In genomic region chr5:77266066-77266885, GRCm38 (mm10) we compare ENCODE assay signal across 8 mouse cellular contexts. TPM values are rescaled to one million over a fixed set of nuclear protein-coding genes. Genes with fewer than 3 reads are reported as not detected.
DNase-seq lines count a peak whose midpoint lies in the region; ATAC-seq and TF ChIP-seq lines count a peak whose summit lies in the region.

No protein-coding gene starts in this region.

- H3K9ac ChIP-seq in forebrain, embryonic 15.5 days (replicated peaks), result peak overlapping the region; percentile 68

- peak overlapping the region; percentile 75 for H3K4me2 ChIP-seq in forebrain, embryonic 15.5 days (replicated peaks)

- H3K79me2 ChIP-seq in macrophage (ENCODE audit: inconsistent target), result peaks cover 46% of the 10 kb centered on the region

- under 1% methylated on average over 85 of the region's 87 CpGs for WGBS in bone marrow, adult 2 months
- under 1% methylated on average over 73 of the region's 87 CpGs for WGBS in forebrain, embryonic 15.5 days
- WGBS in macrophage (ENCODE audit: missing documents), result under 1% methylated on average over 77 of the region's 87 CpGs

- peaks cover 74% of the 10 kb centered on the region for H3K4me1 ChIP-seq in E14TG2a.4 (replicated peaks; ENCODE audit: low read depth, low read length)
- H3K4me1 ChIP-seq in bone marrow, adult 2 months (ENCODE audit: control insufficient read depth, insufficient read depth, low read length), result peaks cover 2% of the 10 kb centered on the region; the same call in 1 of the 2 replicates
- peaks cover 16% of the 10 kb centered on the region for H3K4me1 ChIP-seq in forebrain, embryonic 15.5 days

- H3K27me3 ChIP-seq in E14TG2a.4 (ENCODE audit: insufficient read depth, low read length), result peaks cover 3% of the 10 kb centered on the region
- peaks cover 2% of the 10 kb centered on the region; the same call in 1 of the 2 replicates for H3K27me3 ChIP-seq in forebrain, embryonic 15.5 days

- H3K4me3 ChIP-seq in E14TG2a.4 (replicated peaks; ENCODE audit: low read length) (peak overlapping the region; percentile 93), macrophage (ENCODE audit: inconsistent target) (peak overlapping the region; percentile 91)
- peak overlapping the region; percentile 97 for H3K4me3 ChIP-seq in bone marrow, adult 2 months (replicated peaks; ENCODE audit: control insufficient read depth, low read depth, low read length)
- H3K4me3 ChIP-seq in forebrain, embryonic 15.5 days, result peak overlapping the region; percentile 96

- TF ChIP-seq CTCF in E14TG2a.4 (conservative IDR thresholded peaks at IDR 0.05; ENCODE audit: low read length), result no peak
- TF ChIP-seq CTCF in bone marrow, adult 2 months (IDR thresholded peaks at IDR 0.05; ENCODE audit: control insufficient read depth, insufficient read depth, low read length), result 0 out of 2 replicates have a peak, but pooled peaks have one; percentile 13

- peak overlapping the region; percentile 86 for H3K27ac ChIP-seq in bone marrow, adult 2 months (ENCODE audit: control insufficient read depth, insufficient read depth, low read depth, low read length, poor library complexity)
- peak overlapping the region; percentile 84 for H3K27ac ChIP-seq in forebrain, embryonic 15.5 days (replicated peaks)
- H3K27ac ChIP-seq in macrophage, result peak overlapping the region; percentile 81

- peaks cover 34% of the 10 kb centered on the region for H3K36me3 ChIP-seq in E14TG2a.4 (ENCODE audit: insufficient read depth, low read length)
- peaks cover 6% of the 10 kb centered on the region; the same call in 1 of the 2 replicates for H3K36me3 ChIP-seq in forebrain, embryonic 15.5 days
- peaks cover 14% of the 10 kb centered on the region for H3K36me3 ChIP-seq in macrophage (ENCODE audit: inconsistent target)

- DNase-seq in heart, postnatal 4 days, result peak; percentile 66
- DNase-seq in layer of hippocampus, postnatal 25 days (ENCODE audit: extremely low spot score in 1 of 2, low spot score in 1 of 2), result peak; percentile 15 to 23
- DNase-seq in right cerebral cortex, adult 2 months (ENCODE audit: low spot score in 2 of 2), result peak; percentile 33 to 48
- peak; percentile 53 for DNase-seq in urinary bladder, postnatal 25 days (ENCODE audit: low spot score)

- H3K9me3 ChIP-seq in E14TG2a.4 (ENCODE audit: low read length), result no peaks in the 10 kb centered on the region
- H3K9me3 ChIP-seq in forebrain, embryonic 15.5 days, result no peaks in the 10 kb centered on the region

- peak; percentile 66 for ATAC-seq in forebrain, embryonic 15.5 days (replicated peaks)

- peak; percentile 36; the same call in 1 of the 2 replicates for TF ChIP-seq POLR2A in bone marrow, adult 2 months (IDR thresholded peaks at IDR 0.05; ENCODE audit: borderline replicate concordance, control insufficient read depth, low read depth, low read length)

RNA-seq across cellular contexts. Expression of gene Rest, which starts 1.0 kb away (rescaled TPM):
- 4.7 and 9.5 TPM in 2 replicates for polyA plus RNA-seq in bone marrow, adult 2 months (2011; ENCODE audit: insufficient read depth, insufficient read length, low replicate concordance, missing spikeins)
- 8.4 and 8.5 TPM in 2 replicates for polyA plus RNA-seq in forebrain, embryonic 15.5 days (2015; fragmentation: Nextera tagmentation; extraction: Ambion mirVana)
- total RNA-seq in heart, postnatal 4 days (2021), result 10 to 100 TPM; 33.2 to 34.3 TPM
- 1 to 10 TPM; 4.4 to 5.4 TPM for total RNA-seq in layer of hippocampus, postnatal 25 days (2021)
- 10 to 100 TPM in 24 of 26 experiments, 1 to 10 TPM in 2; 5.1 to 57.0 (median 25.0) TPM for total RNA-seq in macrophage (2018; cell fraction: chromatin; rRNA removed)
- 10 to 100 TPM; 21.6 to 48.5 (median 30.4) TPM for total RNA-seq in macrophage (2018; cell fraction: cytosol; rRNA removed)
- 10 to 100 TPM; 14.9 to 77.8 (median 36.6) TPM for total RNA-seq in macrophage (2018; cell fraction: nucleus; rRNA removed)
- polyA plus RNA-seq in macrophage (2018), result 13.0 to 15.4 TPM (median 13.4 TPM) in 3 replicates

RNA-seq across cellular contexts. Expression of gene Noa1, which starts 43.6 kb away (rescaled TPM):
- polyA plus RNA-seq in bone marrow, adult 2 months (2011; ENCODE audit: insufficient read depth, insufficient read length, low replicate concordance, missing spikeins), result 6.0 and 16.0 TPM in 2 replicates
- polyA plus RNA-seq in forebrain, embryonic 15.5 days (2015; fragmentation: Nextera tagmentation; extraction: Ambion mirVana), result 42.6 and 42.7 TPM in 2 replicates
- total RNA-seq in heart, postnatal 4 days (2021), result 10 to 100 TPM; 14.3 to 14.7 TPM
- 10 to 100 TPM; 25.7 to 26.4 TPM for total RNA-seq in layer of hippocampus, postnatal 25 days (2021)
- total RNA-seq in macrophage (2018; cell fraction: chromatin; rRNA removed), result 10 to 100 TPM in 6 of 26 experiments, 1 to 10 TPM in 20; 2.4 to 16.2 (median 7.5) TPM
- 10 to 100 TPM in 22 of 26 experiments, 1 to 10 TPM in 4; 8.6 to 15.9 (median 11.5) TPM for total RNA-seq in macrophage (2018; cell fraction: cytosol; rRNA removed)
- total RNA-seq in macrophage (2018; cell fraction: nucleus; rRNA removed), result 10 to 100 TPM in 6 of 26 experiments, 1 to 10 TPM in 20; 3.2 to 13.7 (median 8.3) TPM
- 8.2 to 15.4 TPM (median 8.7 TPM) in 3 replicates for polyA plus RNA-seq in macrophage (2018)

RNA-seq across cellular contexts. Expression of gene Polr2b, which starts 43.7 kb away (rescaled TPM):
- 21.8 and 37.0 TPM in 2 replicates for polyA plus RNA-seq in bone marrow, adult 2 months (2011; ENCODE audit: insufficient read depth, insufficient read length, low replicate concordance, missing spikeins)
- polyA plus RNA-seq in forebrain, embryonic 15.5 days (2015; fragmentation: Nextera tagmentation; extraction: Ambion mirVana), result 74.3 and 78.5 TPM in 2 replicates
- 10 to 100 TPM; 35.3 to 37.2 TPM for total RNA-seq in heart, postnatal 4 days (2021)
- 10 to 100 TPM; 48.2 to 48.8 TPM for total RNA-seq in layer of hippocampus, postnatal 25 days (2021)
- total RNA-seq in macrophage (2018; cell fraction: chromatin; rRNA removed), result 100 to 1,000 TPM in 1 of 26 experiments, 10 to 100 TPM in 25; 29.5 to 104 (median 65.3) TPM
- total RNA-seq in macrophage (2018; cell fraction: cytosol; rRNA removed), result 10 to 100 TPM; 19.5 to 49.7 (median 28.9) TPM
- total RNA-seq in macrophage (2018; cell fraction: nucleus; rRNA removed), result 10 to 100 TPM; 20.9 to 80.6 (median 33.4) TPM
- 27.8 to 77.7 TPM (median 32.7 TPM) in 3 replicates for polyA plus RNA-seq in macrophage (2018)

RNA-seq across cellular contexts. Expression of gene Spink2, which starts 55.0 kb away (rescaled TPM):
- not detected in 2 replicates for polyA plus RNA-seq in bone marrow, adult 2 months (2011; ENCODE audit: insufficient read depth, insufficient read length, low replicate concordance, missing spikeins)
- 0.48 and 0.64 TPM in 2 replicates for polyA plus RNA-seq in forebrain, embryonic 15.5 days (2015; fragmentation: Nextera tagmentation; extraction: Ambion mirVana)
- under 1 TPM; 0.48 to 0.74 TPM for total RNA-seq in heart, postnatal 4 days (2021)
- total RNA-seq in layer of hippocampus, postnatal 25 days (2021), result not detected
- total RNA-seq in macrophage (2018; cell fraction: chromatin; rRNA removed), result not detected
- total RNA-seq in macrophage (2018; cell fraction: cytosol; rRNA removed), result not detected
- total RNA-seq in macrophage (2018; cell fraction: nucleus; rRNA removed), result not detected
- not detected in 3 replicates for polyA plus RNA-seq in macrophage (2018)

Comparison
In these comparisons a context has a peak if more than half of its experiments do, and no peak if none do; other contexts are left out.
1. Peak in every context shown above with its lines: DNase-seq, ATAC-seq, H3K4me3 ChIP-seq and H3K27ac ChIP-seq.